Mouse (Mus musculus) limb, embryonic 12.5 days (tissue): Measurements from ENCODE around the gene Evx2. TPM values are rescaled to one million over a fixed set of nuclear protein-coding genes. Genes with fewer than 3 reads are reported as not detected.
A peak's percentile ranks its signal among the peaks of the same experiment; 100 is the strongest.

ENCODE experiments used
- ATAC-seq: fragments of 200-750 bp; cut with Nextera tagmentation; 2 replicates; pipeline ENCODE4 v1.8.0; 2017; ENCODE audit warnings: low read depth, moderate TSS enrichment; ENCODE audit not compliant: insufficient number of reproducible peaks, insufficient read depth, low FRiP score, low TSS enrichment
- H3K27ac ChIP-seq: fragments of 300-500 bp; sonication (generic); 2 replicates; pipeline ENCODE4 v1.5.1; 2016; ENCODE audit warnings: mild to moderate bottlenecking, moderate library complexity
- H3K27me3 ChIP-seq: fragments of 300-500 bp; sonication (generic); 2 replicates; pipeline ENCODE4 v1.6.1; 2016; ENCODE audit warnings: mild to moderate bottlenecking, moderate library complexity
- H3K36me3 ChIP-seq: fragments of 300-500 bp; sonication (generic); 2 replicates; pipeline ENCODE4 v1.6.1; 2016; ENCODE audit warnings: mild to moderate bottlenecking, moderate library complexity
- H3K4me1 ChIP-seq: fragments of 300-500 bp; sonication (generic); replicated peaks from 2 replicates; pipeline ENCODE4 v1.6.1; 2016
- H3K4me2 ChIP-seq: fragments of 300-500 bp; sonication (generic); 2 replicates; pipeline ENCODE4 v1.6.1; 2016; ENCODE audit warnings: mild to moderate bottlenecking, moderate library complexity
- H3K4me3 ChIP-seq: fragments of 300-500 bp; sonication (generic); replicated peaks from 2 replicates; pipeline ENCODE4 v1.5.1; 2016; ENCODE audit warnings: mild to moderate bottlenecking
- H3K9ac ChIP-seq: fragments of 300-500 bp; sonication (generic); replicated peaks from 2 replicates; pipeline ENCODE4 v1.6.1; 2016; ENCODE audit warnings: mild to moderate bottlenecking, moderate library complexity
- H3K9me3 ChIP-seq: fragments of 300-500 bp; sonication (generic); 2 replicates; pipeline ENCODE4 v1.6.1; 2016; ENCODE audit warnings: mild to moderate bottlenecking, moderate library complexity
- WGBS: fragments of 180-500 bp; shearing (Covaris S2); methylation state at CpG from one replicate; pipeline ENCODE4 v1.1.7; 2016; 5-methylcytosine and 5-hydroxymethylcytosine counted together
- polyA plus RNA-seq: library from polyadenylated mRNA; unstranded; fragments of >200 nt; fragmentation: Nextera tagmentation; extraction: Ambion mirVana; gene quantifications from 2 replicates; pipeline ENCODE4 v1.2.1, GENCODE M21; 2016

Gene Evx2
- polyA plus RNA-seq, 1 experiment from 2014 or later = 8.3 TPM

DNA sequence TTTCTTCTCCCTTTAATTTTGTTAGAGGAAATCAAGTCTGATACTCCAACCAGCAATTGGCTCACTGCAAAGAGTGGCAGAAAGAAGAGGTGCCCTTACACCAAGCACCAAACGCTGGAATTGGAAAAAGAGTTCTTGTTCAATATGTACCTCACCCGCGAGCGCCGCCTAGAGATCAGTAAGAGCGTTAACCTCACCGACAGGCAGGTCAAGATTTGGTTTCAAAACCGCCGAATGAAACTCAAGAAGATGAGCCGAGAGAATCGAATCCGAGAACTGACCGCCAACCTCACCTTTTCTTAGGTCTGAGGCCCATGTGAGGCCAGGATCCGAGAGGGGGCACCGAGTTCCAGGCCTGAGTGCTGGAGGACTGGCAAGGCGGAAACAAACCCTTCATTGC is 34.7 kb upstream of the Evx2 start:
- peaks cover 68% of the 10 kb centered on the region for H3K4me1 ChIP-seq

DNA sequence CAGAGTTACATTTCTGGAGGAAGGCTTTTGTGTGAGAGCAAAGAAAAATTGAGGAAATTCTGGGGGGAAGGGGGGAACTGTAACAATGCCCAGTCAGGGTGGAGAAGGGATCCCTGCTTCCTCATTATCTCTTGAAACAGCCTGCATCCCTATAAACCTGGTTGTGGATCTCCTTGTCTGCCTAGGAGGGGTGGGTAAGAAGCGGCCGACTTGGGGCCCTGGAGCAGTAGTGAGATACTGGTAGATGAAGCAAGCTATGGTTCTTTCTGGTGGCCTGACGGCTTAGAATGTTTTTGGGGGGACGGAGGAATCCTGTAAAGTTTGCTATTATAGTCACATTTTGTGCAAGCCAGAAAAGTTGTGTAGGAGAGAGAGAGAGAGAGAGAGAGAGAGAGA is 34.1 kb upstream of the Evx2 start:
- H3K27ac ChIP-seq = peak overlapping the region; percentile 96
- H3K4me3 ChIP-seq = peak overlapping the region; percentile 66
- peak overlapping the region; percentile 92 for H3K4me2 ChIP-seq
- H3K27me3 ChIP-seq = peaks cover 51% of the 10 kb centered on the region
- peak overlapping the region; percentile 93 for H3K9ac ChIP-seq
- H3K36me3 ChIP-seq = peaks cover 22% of the 10 kb centered on the region
- H3K4me1 ChIP-seq = peaks cover 63% of the 10 kb centered on the region
- WGBS = 8% methylated on average over 4 of the region's 4 CpGs
- H3K9me3 ChIP-seq = no peaks in the 10 kb centered on the region
- no peak for ATAC-seq

More for the DNA sequence above, 34.7 kb upstream of the Evx2 start:
- 4% methylated on average over 16 of the region's 16 CpGs for WGBS
- Histone ChIP-seq H3K36me3 (peaks cover 22% of the 10 kb centered on the region), H3K9ac (peak overlapping the region; percentile 93), H3K4me3 (peak overlapping the region; percentile 66), H3K27me3 (peaks cover 49% of the 10 kb centered on the region), H3K9me3 (no peaks in the 10 kb centered on the region), H3K27ac (peak overlapping the region; percentile 96), H3K4me2 (peak overlapping the region; percentile 92)
- no peak for ATAC-seq

DNA sequence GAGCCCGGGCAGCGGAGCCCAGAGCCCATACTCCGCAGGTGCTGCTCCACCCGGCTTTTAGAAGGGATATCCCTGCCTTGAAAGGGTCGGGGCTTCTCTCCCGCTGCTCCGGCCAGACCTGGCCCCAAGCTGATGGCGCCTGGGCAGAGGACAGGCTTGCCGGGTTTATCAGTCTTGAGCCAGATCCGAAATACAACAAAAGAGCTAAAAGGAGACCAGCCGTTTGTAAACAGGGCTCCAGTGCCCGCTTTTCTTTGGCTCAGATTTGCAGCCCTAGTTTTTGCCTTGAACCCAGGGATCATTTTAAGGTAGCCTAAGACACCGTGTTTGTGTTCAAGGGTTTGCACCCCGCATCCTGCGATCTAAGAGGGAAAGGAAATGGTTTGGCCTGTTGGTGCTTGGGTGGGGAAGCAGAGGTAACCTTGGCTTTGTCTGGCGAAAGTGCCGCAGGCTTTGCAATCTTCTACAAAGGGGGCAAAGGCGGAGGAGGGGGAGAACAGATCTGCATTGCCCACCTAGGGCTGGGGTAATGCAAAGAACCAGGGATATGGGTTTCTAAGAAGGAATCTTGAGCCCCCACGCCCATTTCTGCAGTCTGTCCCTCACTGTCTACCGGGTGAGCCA is 33.6 kb upstream of the Evx2 start:
- 2% methylated on average over 20 of the region's 20 CpGs for WGBS
- peak overlapping the region; percentile 66 for H3K4me3 ChIP-seq
- peaks cover 60% of the 10 kb centered on the region for H3K4me1 ChIP-seq
- H3K4me2 ChIP-seq = peak overlapping the region; percentile 92
- peaks cover 53% of the 10 kb centered on the region for H3K27me3 ChIP-seq
- ATAC-seq = no peak
- H3K36me3 ChIP-seq = peaks cover 24% of the 10 kb centered on the region
- H3K9me3 ChIP-seq = no peaks in the 10 kb centered on the region
- peak overlapping the region; percentile 96 for H3K27ac ChIP-seq
- peak overlapping the region; percentile 93 for H3K9ac ChIP-seq

DNA sequence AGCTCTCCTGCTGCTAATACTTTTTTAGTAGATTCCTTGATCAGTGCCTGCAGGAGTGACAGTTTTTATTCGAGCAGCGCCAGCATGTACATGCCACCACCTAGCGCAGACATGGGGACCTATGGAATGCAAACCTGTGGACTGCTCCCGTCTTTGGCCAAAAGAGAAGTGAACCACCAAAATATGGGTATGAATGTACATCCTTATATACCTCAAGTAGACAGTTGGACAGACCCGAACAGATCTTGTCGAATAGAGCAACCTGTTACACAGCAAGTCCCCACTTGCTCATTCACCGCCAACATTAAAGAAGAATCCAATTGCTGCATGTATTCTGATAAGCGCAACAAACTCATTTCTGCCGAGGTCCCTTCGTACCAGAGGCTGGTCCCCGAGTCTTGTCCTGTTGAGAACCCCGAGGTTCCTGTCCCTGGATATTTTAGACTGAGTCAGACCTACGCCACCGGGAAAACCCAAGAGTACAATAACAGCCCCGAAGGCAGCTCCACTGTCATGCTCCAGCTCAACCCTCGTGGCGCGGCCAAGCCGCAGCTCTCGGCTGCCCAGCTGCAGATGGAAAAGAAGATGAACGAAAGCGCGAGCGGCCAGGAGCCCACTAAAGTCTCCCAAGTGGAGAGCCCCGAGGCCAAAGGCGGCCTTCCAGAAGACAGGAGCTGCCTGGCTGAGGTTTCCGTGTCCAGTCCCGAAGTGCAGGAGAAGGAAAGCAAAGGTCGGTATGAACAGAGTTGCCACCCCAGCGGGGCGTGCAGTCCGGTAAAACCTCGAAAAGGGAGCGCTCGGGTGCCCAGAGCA is 32.8 kb upstream of the Evx2 start:
- no peaks in the 10 kb centered on the region for H3K9me3 ChIP-seq
- H3K4me2 ChIP-seq = peak overlapping the region; percentile 92
- peaks cover 58% of the 10 kb centered on the region for H3K4me1 ChIP-seq
- peaks cover 57% of the 10 kb centered on the region for H3K27me3 ChIP-seq
- H3K27ac ChIP-seq = peak overlapping the region; percentile 96
- no peak for ATAC-seq
- peaks cover 31% of the 10 kb centered on the region for H3K36me3 ChIP-seq
- WGBS = 2% methylated on average over 35 of the region's 35 CpGs
- H3K9ac ChIP-seq = peak overlapping the region; percentile 93
- peak overlapping the region; percentile 66 for H3K4me3 ChIP-seq

DNA sequence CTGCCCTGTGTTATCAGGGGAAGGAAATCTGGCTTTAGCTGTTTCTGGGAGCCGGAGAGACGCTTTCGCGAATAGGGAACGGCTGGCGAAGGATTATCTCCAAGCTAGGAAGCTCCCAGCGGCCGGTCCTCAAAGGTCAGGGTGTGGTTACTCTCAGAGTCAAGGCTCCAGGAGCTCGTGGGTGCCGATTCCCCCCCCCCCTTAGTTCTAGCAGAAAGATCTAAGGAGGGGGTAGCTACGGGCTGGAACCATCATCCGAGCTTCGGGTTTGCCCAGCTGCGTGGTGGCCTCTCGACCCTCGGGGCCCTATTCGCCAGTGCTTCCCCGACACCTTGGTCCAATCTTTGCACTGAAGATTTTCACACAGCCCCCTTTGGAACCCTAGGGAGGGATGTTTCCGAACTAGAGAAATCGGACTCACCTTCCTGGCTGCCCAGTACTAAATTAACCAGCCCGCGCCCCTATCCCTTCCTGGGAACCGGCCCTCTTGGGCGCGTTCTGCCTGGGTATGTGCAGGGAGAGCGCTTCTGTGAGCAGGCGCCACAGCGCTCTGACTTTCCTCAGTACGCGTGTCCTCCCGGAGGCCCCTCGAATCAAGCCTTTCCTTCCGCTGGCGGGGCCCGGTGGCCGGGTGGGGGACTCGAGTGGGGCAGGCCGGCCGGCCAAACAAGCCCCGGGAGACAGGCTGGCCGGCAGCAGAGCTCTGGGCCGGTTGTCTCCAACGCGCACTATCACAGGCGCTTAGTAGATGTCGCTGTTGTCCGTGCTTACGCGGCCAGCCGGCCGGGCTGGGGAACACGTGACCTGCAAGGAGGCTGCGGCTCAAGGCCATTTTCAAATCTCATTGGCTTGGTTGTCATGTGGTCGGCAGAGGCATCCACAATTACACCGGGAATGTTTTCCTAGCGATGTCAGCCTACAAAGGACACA is 31.9 kb upstream of the Evx2 start, which contains the start of gene Hoxd10:
TSS of gene Hoxd10 (plus strand) at position 903 of the 930 bp plus-strand sequence.
- Histone ChIP-seq H3K9ac (peak within 1 kb of the TSS; percentile 93), H3K4me3 (peak within 1 kb of the TSS; percentile 66), H3K27me3 (peaks cover 50% of the 10 kb centered on the region), H3K4me1 (peaks cover 54% of the 10 kb centered on the region), H3K36me3 (peaks cover 32% of the 10 kb centered on the region), H3K9me3 (no peaks in the 10 kb centered on the region), H3K27ac (peak within 1 kb of the TSS; percentile 96), H3K4me2 (peak within 1 kb of the TSS; percentile 92)
- ATAC-seq = peak; percentile 74
- under 1% methylated on average over 56 of the region's 56 CpGs for WGBS

DNA sequence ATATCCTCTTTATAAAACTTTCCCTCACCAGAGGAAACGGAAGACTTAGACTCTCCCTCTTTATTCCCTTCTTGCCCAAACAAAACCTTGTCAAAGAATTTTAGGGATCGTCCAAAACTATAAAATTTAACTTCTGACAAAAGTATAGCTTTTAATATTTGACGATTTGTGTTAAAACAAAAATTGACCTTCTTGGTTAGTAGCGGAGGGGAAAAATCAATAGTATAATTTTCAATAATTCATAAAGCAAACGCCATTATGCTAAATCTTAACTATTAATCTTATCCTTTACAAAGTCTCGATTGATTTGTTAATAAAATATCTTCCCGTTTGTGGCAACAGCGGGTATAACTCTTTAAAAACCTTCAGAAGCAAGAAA is 31.0 kb upstream of the Evx2 start:
- H3K4me1 ChIP-seq = peaks cover 45% of the 10 kb centered on the region
- peaks cover 41% of the 10 kb centered on the region for H3K27me3 ChIP-seq
- peak overlapping the region; percentile 92 for H3K4me2 ChIP-seq
- H3K9me3 ChIP-seq = no peaks in the 10 kb centered on the region
- peaks cover 26% of the 10 kb centered on the region for H3K36me3 ChIP-seq
- peak overlapping the region; percentile 66 for H3K4me3 ChIP-seq
- no peak for ATAC-seq
- WGBS = 5% methylated on average over 8 of the region's 8 CpGs
- peak overlapping the region; percentile 96 for H3K9ac ChIP-seq
- peak overlapping the region; percentile 92 for H3K27ac ChIP-seq

DNA sequence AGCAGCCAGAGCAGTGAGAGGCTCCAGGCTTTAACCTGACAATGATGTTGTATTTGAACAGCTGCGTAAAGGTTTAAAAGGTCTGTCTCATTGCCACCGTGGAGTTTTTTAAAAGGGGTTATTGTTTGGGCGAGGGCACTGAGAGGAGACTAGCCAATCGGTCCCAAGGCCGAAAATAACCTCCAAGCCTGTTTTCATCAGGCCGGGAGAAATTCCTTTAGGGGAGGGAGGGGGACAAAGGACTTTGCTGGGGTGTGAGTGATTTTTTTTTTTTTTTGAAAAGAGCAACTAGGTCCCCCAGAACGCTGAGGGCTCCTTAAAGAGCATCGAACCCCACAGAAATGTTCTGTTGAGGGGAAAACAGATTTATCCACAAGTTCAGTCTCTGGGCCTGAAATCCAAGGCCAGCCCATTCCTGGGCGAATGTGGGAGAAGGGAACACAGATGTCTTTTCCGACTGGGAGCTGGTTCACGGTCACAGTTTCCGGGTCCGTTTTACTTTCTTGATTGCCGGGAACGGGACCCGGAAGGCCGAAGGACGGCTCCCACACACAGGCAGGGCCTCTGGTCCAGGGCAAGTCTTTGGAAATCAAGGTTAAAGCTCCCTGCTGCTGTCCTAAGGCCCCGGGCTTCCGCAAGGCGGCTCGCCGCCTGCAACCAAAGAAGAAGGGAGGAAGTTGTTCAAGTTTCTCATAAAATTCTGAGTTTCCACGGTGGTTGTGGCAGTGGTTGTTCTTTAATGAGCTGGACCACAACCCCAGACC is 30.4 kb upstream of the Evx2 start:
- peak overlapping the region; percentile 58 for H3K4me3 ChIP-seq
- H3K27me3 ChIP-seq = peaks cover 39% of the 10 kb centered on the region; the same call in 1 of the 2 replicates
- H3K27ac ChIP-seq = peak overlapping the region; percentile 92
- H3K4me2 ChIP-seq = peak overlapping the region; percentile 92
- peak overlapping the region; percentile 96 for H3K9ac ChIP-seq
- H3K36me3 ChIP-seq = peaks cover 21% of the 10 kb centered on the region; the same call in 1 of the 2 replicates
- peaks cover 39% of the 10 kb centered on the region for H3K4me1 ChIP-seq
- ATAC-seq = no peak
- 1% methylated on average over 24 of the region's 24 CpGs for WGBS
- H3K9me3 ChIP-seq = no peaks in the 10 kb centered on the region

DNA sequence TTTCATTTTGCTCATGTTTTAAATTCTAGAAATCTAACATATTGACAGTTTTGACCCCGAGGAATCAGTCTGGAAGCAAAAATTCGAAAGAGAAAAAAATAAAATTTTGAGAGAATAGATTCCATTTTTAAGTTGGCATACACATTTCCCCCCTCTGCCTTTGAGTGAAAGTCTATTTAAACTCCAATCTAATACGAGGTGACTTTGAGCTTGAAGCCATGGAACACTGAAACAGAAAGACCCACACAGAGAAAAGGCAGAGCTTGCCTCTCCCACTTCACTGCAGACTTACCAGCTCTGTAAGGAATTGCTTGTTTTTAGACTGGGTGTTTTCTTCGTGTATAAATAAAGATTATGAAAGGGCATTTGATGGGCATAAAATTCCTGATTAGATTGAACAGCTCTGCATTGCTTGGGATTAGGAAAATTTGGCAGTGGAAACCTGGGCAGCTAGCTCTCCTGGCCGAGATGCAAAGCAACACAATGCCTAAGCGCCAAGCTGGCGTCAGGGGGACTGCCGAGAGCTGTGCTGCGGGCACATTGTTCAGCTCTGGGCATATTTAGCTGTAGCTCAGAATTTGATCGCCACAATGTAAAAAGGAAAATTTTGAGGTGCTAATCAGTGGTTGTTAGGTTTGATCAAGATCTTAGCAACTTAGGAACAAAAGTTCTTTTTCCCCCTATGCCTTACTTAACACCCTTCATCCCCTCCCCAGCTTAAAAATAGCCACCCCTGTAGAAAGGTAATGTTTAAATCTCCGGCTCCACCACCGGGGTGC is 29.6 kb upstream of the Evx2 start:
- H3K9ac ChIP-seq = peak overlapping the region; percentile 96
- peak overlapping the region; percentile 92 for H3K4me2 ChIP-seq
- H3K27ac ChIP-seq = peak overlapping the region; percentile 92
- WGBS = 3% methylated on average over 12 of the region's 12 CpGs
- H3K36me3 ChIP-seq = peaks cover 23% of the 10 kb centered on the region; the same call in 1 of the 2 replicates
- ATAC-seq = no peak
- H3K4me3 ChIP-seq = peak overlapping the region; percentile 58
- peaks cover 39% of the 10 kb centered on the region for H3K4me1 ChIP-seq
- no peaks in the 10 kb centered on the region for H3K9me3 ChIP-seq
- peaks cover 40% of the 10 kb centered on the region; the same call in 1 of the 2 replicates for H3K27me3 ChIP-seq

DNA sequence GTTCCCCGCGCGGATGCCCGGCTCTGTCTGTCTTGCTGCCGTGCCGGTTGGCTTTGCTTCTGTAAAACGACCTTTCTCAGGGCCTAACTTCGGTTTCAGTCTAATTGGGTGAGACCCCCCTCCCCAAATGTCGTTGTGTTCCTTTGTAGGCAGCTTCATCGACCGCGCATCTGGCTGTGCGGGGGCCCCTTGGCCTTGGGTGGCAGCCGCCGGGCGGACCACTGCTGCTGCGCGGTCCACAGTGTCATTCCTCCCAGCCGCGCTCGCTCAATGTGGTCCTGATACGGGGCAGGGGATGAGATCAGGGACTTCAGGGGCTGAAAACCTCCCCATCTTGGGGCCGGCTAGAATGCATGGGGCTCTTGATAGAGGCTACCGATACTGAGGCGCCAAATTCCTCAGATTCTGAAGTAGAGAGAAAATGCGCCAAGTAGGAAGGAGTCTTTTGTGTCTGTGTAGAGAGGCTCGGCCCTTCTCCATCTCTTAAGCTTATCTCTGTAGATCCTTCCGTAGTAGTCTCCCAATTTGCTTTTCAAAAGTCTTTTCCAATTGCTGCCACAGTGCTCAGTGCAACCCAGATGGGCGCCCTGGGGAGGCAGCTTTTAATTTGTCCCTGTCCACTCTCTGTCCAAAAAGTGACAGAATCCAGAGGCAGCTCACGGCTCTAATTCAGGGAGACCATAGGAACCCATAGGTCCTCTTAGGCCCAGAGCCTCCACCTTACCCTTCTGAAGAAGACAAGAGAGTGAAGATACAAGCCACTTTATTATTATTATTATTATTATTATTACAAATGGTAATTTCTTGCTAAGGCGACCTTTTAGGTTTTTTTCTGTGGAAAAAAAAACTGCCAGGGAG is 28.6 kb upstream of the Evx2 start:
- 2% methylated on average over 31 of the region's 31 CpGs for WGBS
- Histone ChIP-seq H3K9ac (peak overlapping the region; percentile 96), H3K4me1 (peaks cover 39% of the 10 kb centered on the region), H3K27ac (peak overlapping the region; percentile 92), H3K4me2 (peak overlapping the region; percentile 92), H3K27me3 (peaks cover 45% of the 10 kb centered on the region), H3K36me3 (peaks cover 21% of the 10 kb centered on the region; the same call in 1 of the 2 replicates), H3K4me3 (peak overlapping the region; percentile 58), H3K9me3 (no peaks in the 10 kb centered on the region)
- ATAC-seq = no peak
